Mouse (Mus musculus): Measurements from ENCODE around the gene Artn. TPM values are rescaled to one million over a fixed set of nuclear protein-coding genes. Genes with fewer than 3 reads are reported as not detected.
A peak's percentile ranks its signal among the peaks of the same experiment; 100 is the strongest.

Gene Artn
- polyA plus RNA-seq, 1 experiment from 2014 or later: 0.43 TPM

DNA sequence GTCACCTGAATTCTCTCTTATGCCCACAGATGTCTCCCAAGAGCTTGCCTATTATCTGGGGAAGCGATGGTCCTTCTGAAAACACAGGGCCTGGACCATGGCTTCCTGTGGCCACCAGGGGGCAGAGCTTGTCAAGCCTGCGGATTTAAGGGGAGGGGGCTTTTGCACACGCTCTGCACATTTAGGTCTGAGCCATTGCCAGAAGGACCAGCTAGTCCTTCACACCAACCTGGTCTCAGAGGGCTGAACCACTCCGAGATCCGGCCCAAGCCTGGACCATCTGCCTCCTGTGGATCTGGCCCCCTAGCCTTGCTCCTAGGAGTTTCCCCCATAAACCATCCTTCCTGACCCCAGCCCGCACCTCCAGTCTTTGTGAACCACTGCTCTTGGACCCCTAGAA lies 1.3 kb downstream of the Artn start:
- peak; percentile 35; the same call in 1 of the 2 replicates for ATAC-seq (replicated peaks; ENCODE audit: low FRiP score)
- no peak overlapping the region for H3K9ac ChIP-seq (ENCODE audit: low read length)
- H3K4me3 ChIP-seq (ENCODE audit: low read depth, low read length): no peak overlapping the region
- peaks cover 9% of the 10 kb centered on the region; the same call in 1 of the 2 replicates for H3K4me1 ChIP-seq (replicated peaks; ENCODE audit: control insufficient read depth, insufficient read depth, low read length)
- H3K4me2 ChIP-seq (ENCODE audit: low read depth, low read length, severe bottlenecking): no peak overlapping the region
- DNase-seq (ENCODE audit: low spot score): peak; percentile 85
- H3K27ac ChIP-seq (ENCODE audit: low read depth, low read length): no peak overlapping the region
- H3K27me3 ChIP-seq (ENCODE audit: control insufficient read depth, insufficient read depth, low read length): peaks cover 48% of the 10 kb centered on the region
- H3K9me3 ChIP-seq (ENCODE audit: control insufficient read depth, low read length): no peaks in the 10 kb centered on the region
- no peaks in the 10 kb centered on the region for H3K36me3 ChIP-seq (ENCODE audit: control insufficient read depth, insufficient read depth, low read length)
- 10% methylated on average over 6 of the region's 6 CpGs for WGBS

DNA sequence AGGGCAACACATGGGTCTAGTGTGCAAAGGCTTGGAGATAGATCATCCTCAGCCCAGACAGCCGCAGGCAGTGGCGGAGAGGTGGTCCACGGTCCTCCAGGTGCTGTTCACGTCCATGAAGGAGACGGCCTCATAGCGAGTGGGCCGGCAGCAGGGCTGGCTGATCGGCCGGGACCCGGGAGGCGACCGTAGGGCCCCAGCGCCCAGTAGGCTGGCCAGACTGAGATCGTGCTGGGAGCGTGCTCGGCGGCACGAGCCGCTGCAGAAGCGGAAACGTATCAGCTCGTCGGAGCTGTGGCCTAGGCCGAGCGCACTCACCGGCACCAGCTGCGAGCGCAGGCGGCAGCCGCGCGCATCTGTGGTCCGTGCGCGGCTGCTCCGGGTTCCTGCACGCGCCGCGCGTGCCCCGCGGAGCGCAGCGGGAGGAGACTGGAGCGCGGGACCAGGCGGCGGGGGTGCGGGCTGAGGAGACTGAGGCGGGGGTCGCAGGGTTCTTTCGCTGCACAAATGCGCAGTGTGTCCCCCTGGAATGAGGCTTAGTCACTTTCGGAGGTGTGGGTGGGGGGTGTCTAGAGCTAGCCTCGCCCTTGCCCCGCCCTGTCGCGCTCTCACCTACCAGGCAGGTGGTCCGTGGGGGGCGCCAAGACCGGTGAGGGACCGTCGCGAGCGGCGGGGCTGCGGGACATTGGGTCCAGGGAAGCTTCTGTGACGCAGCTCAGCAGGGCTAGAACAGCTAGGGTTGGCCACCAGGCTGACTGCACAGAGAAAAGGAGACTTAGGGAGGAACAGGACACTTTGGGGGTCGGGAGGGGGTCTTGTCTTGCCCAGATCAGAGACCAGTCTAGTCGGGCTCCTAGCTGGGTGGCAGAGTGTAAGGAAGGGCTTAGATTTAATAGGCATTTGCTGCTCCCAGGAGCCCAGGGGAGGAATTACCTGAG lies 2.7 kb downstream of the Artn start:
- H3K27ac ChIP-seq (ENCODE audit: low read depth, low read length): no peak overlapping the region
- WGBS: 1% methylated on average over 61 of the region's 71 CpGs
- ATAC-seq (replicated peaks; ENCODE audit: low FRiP score) (peak; percentile 69), DNase-seq (ENCODE audit: low spot score) (peak; percentile 73)
- peak overlapping the region; percentile 65 for H3K4me2 ChIP-seq (ENCODE audit: low read depth, low read length, severe bottlenecking)
- H3K27me3 ChIP-seq (ENCODE audit: control insufficient read depth, insufficient read depth, low read length): peaks cover 48% of the 10 kb centered on the region
- H3K4me1 ChIP-seq (replicated peaks; ENCODE audit: control insufficient read depth, insufficient read depth, low read length): peaks cover 9% of the 10 kb centered on the region; the same call in 1 of the 2 replicates
- no peaks in the 10 kb centered on the region for H3K9me3 ChIP-seq (ENCODE audit: control insufficient read depth, low read length)
- no peaks in the 10 kb centered on the region for H3K36me3 ChIP-seq (ENCODE audit: control insufficient read depth, insufficient read depth, low read length)
- peak overlapping the region; percentile 51 for H3K9ac ChIP-seq (ENCODE audit: low read length)
- H3K4me3 ChIP-seq (ENCODE audit: low read depth, low read length): peak overlapping the region; percentile 41

DNA sequence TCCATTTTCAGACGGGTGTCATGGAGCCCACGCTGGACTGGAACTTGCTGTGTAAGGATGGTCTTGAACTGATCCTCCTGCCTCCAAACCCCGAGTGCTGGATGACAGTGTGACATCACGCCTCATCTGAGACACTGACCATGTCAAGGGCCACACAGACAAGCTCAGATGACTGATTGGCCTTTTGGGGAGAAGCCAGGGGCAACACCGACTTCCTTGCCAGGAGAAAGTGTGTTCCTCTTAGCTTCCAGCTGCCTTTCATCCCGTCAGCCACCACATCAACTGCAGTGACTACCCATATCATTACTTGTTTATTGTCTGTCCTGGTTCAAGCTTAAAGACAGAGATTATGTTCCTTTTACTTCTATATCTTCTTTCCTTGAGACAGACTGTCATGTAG lies 4.6 kb downstream of the Artn start:
- no peak overlapping the region for H3K9ac ChIP-seq (ENCODE audit: low read length)
- H3K27ac ChIP-seq (ENCODE audit: low read depth, low read length): no peak overlapping the region
- H3K4me1 ChIP-seq (replicated peaks; ENCODE audit: control insufficient read depth, insufficient read depth, low read length): peaks cover 9% of the 10 kb centered on the region; the same call in 1 of the 2 replicates
- DNase-seq (ENCODE audit: low spot score): no peak
- no peak for ATAC-seq (replicated peaks; ENCODE audit: low FRiP score)
- H3K27me3 ChIP-seq (ENCODE audit: control insufficient read depth, insufficient read depth, low read length): peaks cover 42% of the 10 kb centered on the region
- no peaks in the 10 kb centered on the region for H3K36me3 ChIP-seq (ENCODE audit: control insufficient read depth, insufficient read depth, low read length)
- H3K4me3 ChIP-seq (ENCODE audit: low read depth, low read length): no peak overlapping the region
- no peak overlapping the region for H3K4me2 ChIP-seq (ENCODE audit: low read depth, low read length, severe bottlenecking)
- WGBS: 71% methylated on average over 6 of the region's 6 CpGs
- no peaks in the 10 kb centered on the region for H3K9me3 ChIP-seq (ENCODE audit: control insufficient read depth, low read length)

GRCm38 (mm10) chr4:117923450-117923849 lies 6.1 kb downstream of the Artn start:
- Histone ChIP-seq H3K36me3 (ENCODE audit: control insufficient read depth, insufficient read depth, low read length) (no peaks in the 10 kb centered on the region), H3K9me3 (ENCODE audit: control insufficient read depth, low read length) (no peaks in the 10 kb centered on the region), H3K9ac (ENCODE audit: low read length) (no peak overlapping the region), H3K4me2 (ENCODE audit: low read depth, low read length, severe bottlenecking) (no peak overlapping the region), H3K27ac (ENCODE audit: low read depth, low read length) (no peak overlapping the region), H3K27me3 (ENCODE audit: control insufficient read depth, insufficient read depth, low read length) (peaks cover 31% of the 10 kb centered on the region), H3K4me1 (replicated peaks; ENCODE audit: control insufficient read depth, insufficient read depth, low read length) (peaks cover 9% of the 10 kb centered on the region; the same call in 1 of the 2 replicates), H3K4me3 (ENCODE audit: low read depth, low read length) (no peak overlapping the region)
- DNase-seq (ENCODE audit: low spot score): no peak
- no peak for ATAC-seq (replicated peaks; ENCODE audit: low FRiP score)
- 61% methylated on average over 2 of the region's 2 CpGs for WGBS

GRCm38 (mm10) chr4:117921358-117921757 lies 8.2 kb downstream of the Artn start:
- no peaks in the 10 kb centered on the region for H3K36me3 ChIP-seq (ENCODE audit: control insufficient read depth, insufficient read depth, low read length)
- H3K9ac ChIP-seq (ENCODE audit: low read length): no peak overlapping the region
- no peak overlapping the region for H3K27ac ChIP-seq (ENCODE audit: low read depth, low read length)
- no peaks in the 10 kb centered on the region for H3K9me3 ChIP-seq (ENCODE audit: control insufficient read depth, low read length)
- H3K27me3 ChIP-seq (ENCODE audit: control insufficient read depth, insufficient read depth, low read length): peaks cover 11% of the 10 kb centered on the region
- DNase-seq (ENCODE audit: low spot score) (no peak), ATAC-seq (replicated peaks; ENCODE audit: low FRiP score) (no peak)
- H3K4me2 ChIP-seq (ENCODE audit: low read depth, low read length, severe bottlenecking): no peak overlapping the region
- WGBS: 83% methylated on average over 2 of the region's 2 CpGs
- no peak overlapping the region for H3K4me3 ChIP-seq (ENCODE audit: low read depth, low read length)
- H3K4me1 ChIP-seq (replicated peaks; ENCODE audit: control insufficient read depth, insufficient read depth, low read length): peaks cover 2% of the 10 kb centered on the region; the same call in 1 of the 2 replicates

GRCm38 (mm10) chr4:117918762-117919161 lies 10.8 kb downstream of the Artn start:
- H3K27ac ChIP-seq (ENCODE audit: low read depth, low read length): no peak overlapping the region
- peaks cover 4% of the 10 kb centered on the region; the same call in 1 of the 2 replicates for H3K4me1 ChIP-seq (replicated peaks; ENCODE audit: control insufficient read depth, insufficient read depth, low read length)
- ATAC-seq (replicated peaks; ENCODE audit: low FRiP score): no peak
- no peaks in the 10 kb centered on the region for H3K27me3 ChIP-seq (ENCODE audit: control insufficient read depth, insufficient read depth, low read length)
- no peak overlapping the region for H3K4me3 ChIP-seq (ENCODE audit: low read depth, low read length)
- no peaks in the 10 kb centered on the region for H3K9me3 ChIP-seq (ENCODE audit: control insufficient read depth, low read length)
- H3K36me3 ChIP-seq (ENCODE audit: control insufficient read depth, insufficient read depth, low read length): no peaks in the 10 kb centered on the region
- no peak overlapping the region for H3K4me2 ChIP-seq (ENCODE audit: low read depth, low read length, severe bottlenecking)
- WGBS: 91% methylated on average over 5 of the region's 5 CpGs
- no peak overlapping the region for H3K9ac ChIP-seq (ENCODE audit: low read length)
- no peak for DNase-seq (ENCODE audit: low spot score)

DNA sequence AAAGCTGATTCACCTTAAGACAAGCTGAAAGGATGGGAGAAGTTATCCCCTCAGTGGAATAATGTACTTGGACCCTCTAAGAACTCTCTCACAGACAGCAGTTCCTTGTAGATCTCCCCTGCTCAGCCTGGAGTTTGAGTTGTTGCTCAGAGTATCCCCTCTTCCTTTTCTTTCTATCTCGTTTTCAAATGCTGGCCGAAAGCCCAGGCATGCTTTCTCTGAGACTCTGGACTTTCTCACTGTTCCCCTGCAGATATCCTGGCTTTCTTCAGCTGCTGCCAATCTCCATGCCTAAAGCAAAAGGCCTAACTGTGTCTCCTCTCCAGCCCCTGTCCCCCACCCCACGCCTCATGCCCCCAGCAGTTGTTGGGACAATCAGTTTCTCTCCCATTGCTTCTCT lies 11.3 kb downstream of the Artn start:
- DNase-seq (ENCODE audit: low spot score) (no peak), ATAC-seq (replicated peaks; ENCODE audit: low FRiP score) (no peak)
- peaks cover 8% of the 10 kb centered on the region for H3K4me1 ChIP-seq (replicated peaks; ENCODE audit: control insufficient read depth, insufficient read depth, low read length)
- H3K27me3 ChIP-seq (ENCODE audit: control insufficient read depth, insufficient read depth, low read length): no peaks in the 10 kb centered on the region
- no peaks in the 10 kb centered on the region for H3K36me3 ChIP-seq (ENCODE audit: control insufficient read depth, insufficient read depth, low read length)
- no peak overlapping the region for H3K4me3 ChIP-seq (ENCODE audit: low read depth, low read length)
- no peaks in the 10 kb centered on the region for H3K9me3 ChIP-seq (ENCODE audit: control insufficient read depth, low read length)
- WGBS: 89% methylated on average over 3 of the region's 3 CpGs
- H3K27ac ChIP-seq (ENCODE audit: low read depth, low read length): no peak overlapping the region
- no peak overlapping the region for H3K4me2 ChIP-seq (ENCODE audit: low read depth, low read length, severe bottlenecking)
- H3K9ac ChIP-seq (ENCODE audit: low read length): no peak overlapping the region

DNA sequence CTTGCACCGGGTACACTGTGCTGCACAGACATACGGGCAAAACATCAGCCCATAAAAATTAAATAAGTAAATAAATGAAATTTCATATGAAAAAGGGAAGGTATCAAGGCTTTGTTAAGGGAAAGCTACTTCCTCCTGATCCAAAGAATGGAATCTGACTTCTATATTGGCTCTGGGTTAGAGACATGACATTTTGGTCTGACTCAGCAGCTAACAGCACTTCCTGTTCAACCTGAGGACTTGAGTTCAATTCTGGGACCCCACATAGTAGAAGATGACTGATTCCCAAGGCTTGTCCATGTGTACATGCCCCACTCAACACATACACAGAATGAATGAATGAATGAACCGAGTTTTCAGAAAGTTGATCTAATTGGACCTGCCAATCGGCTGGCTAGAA lies 11.7 kb downstream of the Artn start:
- Histone ChIP-seq H3K4me1 (replicated peaks; ENCODE audit: control insufficient read depth, insufficient read depth, low read length) (peaks cover 8% of the 10 kb centered on the region), H3K4me3 (ENCODE audit: low read depth, low read length) (no peak overlapping the region), H3K4me2 (ENCODE audit: low read depth, low read length, severe bottlenecking) (no peak overlapping the region), H3K9ac (ENCODE audit: low read length) (no peak overlapping the region), H3K9me3 (ENCODE audit: control insufficient read depth, low read length) (no peaks in the 10 kb centered on the region), H3K36me3 (ENCODE audit: control insufficient read depth, insufficient read depth, low read length) (no peaks in the 10 kb centered on the region), H3K27me3 (ENCODE audit: control insufficient read depth, insufficient read depth, low read length) (no peaks in the 10 kb centered on the region), H3K27ac (ENCODE audit: low read depth, low read length) (no peak overlapping the region)
- WGBS: 93% methylated on average over 4 of the region's 4 CpGs
- ATAC-seq (replicated peaks; ENCODE audit: low FRiP score) (no peak), DNase-seq (ENCODE audit: low spot score) (no peak)
